Mouse (Mus musculus) G1E (cell line): ENCODE data around the gene Npy1r. TPM values are rescaled to one million over a fixed set of nuclear protein-coding genes. Genes with fewer than 3 reads are reported as not detected.

ENCODE experiments used
- ATAC-seq: 2 replicates; pipeline ENCODE4 v1.8.0; 2016; ENCODE audit warnings: mild to moderate bottlenecking; ENCODE audit not compliant: insufficient number of reproducible peaks, poor library complexity, low FRiP score, severe bottlenecking; ENCODE audit errors: extremely low read depth
- DNase-seq: peaks from one replicate; pipeline ENCODE4 v3.0.0; 2012; ENCODE audit warnings: low spot score
- H3K27me3 ChIP-seq: 2 replicates; pipeline ENCODE4 v1.6.1; 2012; ENCODE audit warnings: mild to moderate bottlenecking, low read length, inconsistent platforms; ENCODE audit not compliant: insufficient read depth
- H3K36me3 ChIP-seq: replicated peaks from 2 replicates; pipeline ENCODE3; 2012; ENCODE audit warnings: mild to moderate bottlenecking, inconsistent platforms
- H3K4me1 ChIP-seq: 2 replicates; pipeline ENCODE4 v1.6.1; 2012; ENCODE audit warnings: low read depth, low read length, inconsistent platforms, mixed read lengths; ENCODE audit not compliant: insufficient read depth
- H3K4me3 ChIP-seq: 2 replicates; pipeline ENCODE4 v1.5.1; 2012; ENCODE audit warnings: low read depth, mild to moderate bottlenecking, inconsistent platforms, low read length, moderate library complexity, mixed read lengths
- H3K9me3 ChIP-seq: replicated peaks from 2 replicates; pipeline ENCODE4 v1.6.1; 2012; ENCODE audit warnings: inconsistent platforms
- CTCF ChIP-seq: IDR thresholded peaks from 2 replicates; pipeline ENCODE4 v1.5.1; 2012; ENCODE audit warnings: low read depth, low read length, inconsistent platforms, mixed read lengths
- GATA1 ChIP-seq: IDR thresholded peaks from 2 replicates; pipeline ENCODE4 v1.6.1; 2012; ENCODE audit warnings: borderline replicate concordance, low read length, inconsistent platforms, mixed read lengths
- GATA2 ChIP-seq: IDR thresholded peaks from 2 replicates; pipeline ENCODE4 v1.6.1; 2012; ENCODE audit warnings: low read depth, low read length, inconsistent platforms, borderline replicate concordance
- POLR2AphosphoS5 ChIP-seq: IDR thresholded peaks from 2 replicates; pipeline ENCODE4 v1.6.1; 2012; ENCODE audit warnings: low read depth, low read length, inconsistent platforms; ENCODE audit not compliant: insufficient replicate concordance
- TAL1 ChIP-seq: conservative IDR thresholded peaks from 2 replicates; pipeline ENCODE4 v1.6.1; 2012; ENCODE audit warnings: low read depth, low read length, inconsistent platforms, mixed read lengths
- polyA plus RNA-seq: library from polyadenylated mRNA; stranded (reverse); fragments of >175 nt; gene quantifications from 2 replicates; pipeline ENCODE4 v1.2.3, GENCODE M21; 2012
- total RNA-seq, 2 experiments: library from RNA; stranded (forward) in 1 of 2; stranded (reverse) in 1 of 2; fragments of 200-1000 nt in 1 of 2; fragments of >200 nt in 1 of 2; fragmentation: Nextera tagmentation in 1 of 2; gene quantifications; 2 replicates each; pipeline ENCODE4 v1.2.3; 2014 to 2017

The Npy1r gene
- total and polyA plus RNA-seq, 3 experiments, result 0.05 TPM; not detected in 2

GRCm38 (mm10) chr8:66698011-66698410, 1.0 kb downstream of the Npy1r start:
- no peaks in the 10 kb centered on the region for H3K4me1 ChIP-seq
- no peak for TF ChIP-seq CTCF
- no peak for TF ChIP-seq GATA2
- TF ChIP-seq POLR2AphosphoS5, result no peak
- TF ChIP-seq GATA1, result no peak
- no peak for TF ChIP-seq TAL1
- ATAC-seq, result no peak
- H3K36me3 ChIP-seq, result no peaks in the 10 kb centered on the region
- H3K9me3 ChIP-seq, result no peaks in the 10 kb centered on the region
- DNase-seq, result no peak
- H3K27me3 ChIP-seq, result peaks cover 2% of the 10 kb centered on the region; the same call in 1 of the 2 replicates
- H3K4me3 ChIP-seq, result no peak overlapping the region

GRCm38 (mm10) chr8:66698782-66699181, 1.8 kb downstream of the Npy1r start:
- ATAC-seq (no peak), DNase-seq (no peak)
- Histone ChIP-seq H3K4me1 (no peaks in the 10 kb centered on the region), H3K9me3 (no peaks in the 10 kb centered on the region), H3K27me3 (peaks cover 2% of the 10 kb centered on the region; the same call in 1 of the 2 replicates), H3K36me3 (no peaks in the 10 kb centered on the region), H3K4me3 (no peak overlapping the region)
- TF ChIP-seq GATA1 (no peak), POLR2AphosphoS5 (no peak), CTCF (no peak), TAL1 (no peak)

DNA sequence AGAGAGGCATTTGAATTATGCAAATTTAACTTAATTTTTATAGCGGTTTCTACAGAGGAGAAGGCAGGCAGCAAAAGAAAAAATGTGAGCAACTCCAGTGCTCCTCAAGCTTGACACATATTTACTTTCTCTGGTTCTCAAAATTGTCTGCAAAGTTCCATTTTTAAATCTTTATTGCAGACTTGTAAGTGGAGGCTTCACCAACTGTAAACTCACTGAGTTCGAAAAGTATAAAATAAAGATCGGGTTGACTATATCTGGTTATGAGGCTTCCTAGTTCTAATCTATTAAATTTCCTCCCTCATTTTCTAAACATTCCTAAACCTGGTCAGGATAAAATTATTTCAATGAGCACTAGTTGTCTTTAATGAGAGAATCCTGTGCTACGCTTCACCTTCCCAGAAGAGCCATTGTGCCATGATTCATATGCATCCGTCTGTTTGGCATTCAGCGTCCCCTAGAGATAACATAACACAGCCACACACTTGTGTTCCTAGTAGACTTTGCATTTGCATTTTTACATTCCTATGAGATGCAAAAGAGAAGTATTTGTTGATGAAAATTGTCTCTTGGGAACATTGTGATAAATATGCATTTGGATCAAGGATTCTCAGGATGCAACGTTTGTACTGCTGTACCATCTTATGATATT, 17.5 kb downstream of the Npy1r start:
- no peak for TF ChIP-seq TAL1
- TF ChIP-seq CTCF, result no peak
- no peak for TF ChIP-seq GATA1
- no peak for TF ChIP-seq GATA2
- TF ChIP-seq POLR2AphosphoS5, result no peak
- Histone ChIP-seq H3K9me3 (0 out of 2 replicates have a peak, but pooled peaks cover 2% of the 10 kb centered on the region), H3K36me3 (no peaks in the 10 kb centered on the region), H3K4me1 (no peaks in the 10 kb centered on the region), H3K27me3 (peaks cover 3% of the 10 kb centered on the region; the same call in 1 of the 2 replicates), H3K4me3 (no peak overlapping the region)
- ATAC-seq, result no peak
- no peak for DNase-seq

- DNase-seq, result no peak
- H3K9me3 ChIP-seq, result no peaks in the 10 kb centered on the region
Observed at GRCm38 (mm10) chr8:66722835-66723234, 25.8 kb downstream of the Npy1r start.

GRCm38 (mm10) chr8:66729446-66729845, 32.5 kb downstream of the Npy1r start:
- Histone ChIP-seq H3K4me3 (no peak overlapping the region), H3K9me3 (no peaks in the 10 kb centered on the region), H3K4me1 (no peaks in the 10 kb centered on the region), H3K27me3 (peaks cover 12% of the 10 kb centered on the region), H3K36me3 (no peaks in the 10 kb centered on the region)
- no peak for TF ChIP-seq CTCF
- no peak for TF ChIP-seq GATA1
- TF ChIP-seq POLR2AphosphoS5, result no peak
- no peak for TF ChIP-seq TAL1
- TF ChIP-seq GATA2, result no peak
- no peak for ATAC-seq
- no peak for DNase-seq

More at GRCm38 (mm10) chr8:66722835-66723234, 25.8 kb downstream of the Npy1r start:
- Histone ChIP-seq H3K4me1 (no peaks in the 10 kb centered on the region), H3K36me3 (no peaks in the 10 kb centered on the region), H3K4me3 (no peak overlapping the region), H3K27me3 (peaks cover 3% of the 10 kb centered on the region)
- TF ChIP-seq POLR2AphosphoS5 (no peak), GATA1 (no peak), TAL1 (no peak), GATA2 (no peak), CTCF (no peak)
- no peak for ATAC-seq

GRCm38 (mm10) chr8:66731957-66732356, 35.0 kb downstream of the Npy1r start:
- no peak for ATAC-seq
- Histone ChIP-seq H3K9me3 (no peaks in the 10 kb centered on the region), H3K27me3 (peaks cover 12% of the 10 kb centered on the region), H3K4me3 (no peak overlapping the region), H3K36me3 (no peaks in the 10 kb centered on the region), H3K4me1 (no peaks in the 10 kb centered on the region)
- TF ChIP-seq TAL1 (no peak), GATA2 (no peak), POLR2AphosphoS5 (no peak), CTCF (no peak), GATA1 (no peak)
- no peak for DNase-seq
